Mouse (Mus musculus): ENCODE data around the gene Sirt4. TPM values are rescaled to one million over a fixed set of nuclear protein-coding genes. Genes with fewer than 3 reads are reported as not detected.
A peak's percentile ranks its signal among the peaks of the same experiment; 100 is the strongest.

Sirt4 gene
- polyA plus RNA-seq, 1 experiment from 2014 or later: 14.5 TPM

GRCm38 (mm10) chr5:115432395-115432794 is 52.1 kb downstream of the Sirt4 start:
- peaks cover 65% of the 10 kb centered on the region for H3K36me3 ChIP-seq (replicated peaks)
- peak overlapping the region; percentile 100 for H3K27ac ChIP-seq (replicated peaks)
- peak overlapping the region; percentile 97 for H3K4me3 ChIP-seq
- 72% methylated on average over 11 of the region's 11 CpGs for WGBS
- H3K9me3 ChIP-seq: no peaks in the 10 kb centered on the region
- H3K27me3 ChIP-seq (replicated peaks; ENCODE audit: low read depth, poor library complexity, severe bottlenecking): peaks cover 18% of the 10 kb centered on the region
- no peak for DNase-seq (ENCODE audit: low spot score)
- peaks cover 83% of the 10 kb centered on the region for H3K4me1 ChIP-seq

GRCm38 (mm10) chr5:115431898-115432259 is 52.6 kb downstream of the Sirt4 start:
- Histone ChIP-seq H3K4me3 (peak overlapping the region; percentile 97), H3K36me3 (replicated peaks) (peaks cover 60% of the 10 kb centered on the region), H3K9me3 (no peaks in the 10 kb centered on the region), H3K27ac (replicated peaks) (peak overlapping the region; percentile 100), H3K27me3 (replicated peaks; ENCODE audit: low read depth, poor library complexity, severe bottlenecking) (peaks cover 22% of the 10 kb centered on the region), H3K4me1 (peaks cover 81% of the 10 kb centered on the region)
- peak; percentile 20 for DNase-seq (ENCODE audit: low spot score)
- 14% methylated on average over 7 of the region's 7 CpGs for WGBS

- Histone ChIP-seq H3K27ac (replicated peaks) (peak overlapping the region; percentile 100), H3K36me3 (replicated peaks) (peaks cover 56% of the 10 kb centered on the region), H3K9me3 (no peaks in the 10 kb centered on the region), H3K27me3 (replicated peaks; ENCODE audit: low read depth, poor library complexity, severe bottlenecking) (peaks cover 22% of the 10 kb centered on the region), H3K4me1 (peaks cover 75% of the 10 kb centered on the region), H3K4me3 (peak overlapping the region; percentile 97)
- DNase-seq (ENCODE audit: low spot score): peak; percentile 73
- WGBS: 2% methylated on average over 14 of the region's 14 CpGs
These were observed 53.2 kb downstream of the Sirt4 start for GRCm38 (mm10) chr5:115431061-115431897.

GRCm38 (mm10) chr5:115430187-115430960 is 54.2 kb downstream of the Sirt4 start:
- peaks cover 66% of the 10 kb centered on the region for H3K4me1 ChIP-seq
- peak overlapping the region; percentile 100 for H3K27ac ChIP-seq (replicated peaks)
- under 1% methylated on average over 70 of the region's 73 CpGs for WGBS
- peak overlapping the region; percentile 97 for H3K4me3 ChIP-seq
- DNase-seq (ENCODE audit: low spot score): peak; percentile 60
- H3K9me3 ChIP-seq: no peaks in the 10 kb centered on the region
- peaks cover 47% of the 10 kb centered on the region for H3K36me3 ChIP-seq (replicated peaks)
- peaks cover 22% of the 10 kb centered on the region for H3K27me3 ChIP-seq (replicated peaks; ENCODE audit: low read depth, poor library complexity, severe bottlenecking)

GRCm38 (mm10) chr5:115429359-115430186 is 55.0 kb downstream of the Sirt4 start, which contains the start of gene Msi1:
Gene Msi1, plus strand, starts transcription at chr5:115429599.
- Histone ChIP-seq H3K27ac (replicated peaks) (peak within 1 kb of the TSS; percentile 100), H3K4me1 (peaks cover 58% of the 10 kb centered on the region), H3K9me3 (no peaks in the 10 kb centered on the region), H3K27me3 (replicated peaks; ENCODE audit: low read depth, poor library complexity, severe bottlenecking) (peaks cover 22% of the 10 kb centered on the region), H3K4me3 (peak within 1 kb of the TSS; percentile 97), H3K36me3 (replicated peaks) (peaks cover 39% of the 10 kb centered on the region)
- 1% methylated on average over 111 of the region's 117 CpGs for WGBS
- DNase-seq (ENCODE audit: low spot score): peak; percentile 85

- under 1% methylated on average over 20 of the region's 20 CpGs for WGBS
These were observed 55.6 kb downstream of the Sirt4 start for GRCm38 (mm10) chr5:115428831-115429358.

More at GRCm38 (mm10) chr5:115428831-115429358, 55.6 kb downstream of the Sirt4 start:
- Histone ChIP-seq H3K4me1 (peaks cover 52% of the 10 kb centered on the region), H3K4me3 (peak overlapping the region; percentile 97), H3K27me3 (replicated peaks; ENCODE audit: low read depth, poor library complexity, severe bottlenecking) (peaks cover 22% of the 10 kb centered on the region), H3K9me3 (no peaks in the 10 kb centered on the region), H3K27ac (replicated peaks) (peak overlapping the region; percentile 100), H3K36me3 (replicated peaks) (peaks cover 32% of the 10 kb centered on the region)
- peak; percentile 22 for DNase-seq (ENCODE audit: low spot score)

Other genes starting within 250 kb of the Sirt4 start
- 114 and 122 TPM in 2 replicates for gene Pop5, start 248.9 kb downstream of the Sirt4 start, polyA plus RNA-seq (2016; fragmentation: Nextera tagmentation; extraction: Ambion mirVana)
- gene Rnf10, start 211.8 kb downstream of the Sirt4 start, polyA plus RNA-seq (2016; fragmentation: Nextera tagmentation; extraction: Ambion mirVana): 129 and 138 TPM in 2 replicates
- 52.2 and 55.9 TPM in 2 replicates for gene Coq5, start 205.1 kb downstream of the Sirt4 start, polyA plus RNA-seq (2016; fragmentation: Nextera tagmentation; extraction: Ambion mirVana)
- gene Dynll1, start 183.7 kb downstream of the Sirt4 start, polyA plus RNA-seq (2016; fragmentation: Nextera tagmentation; extraction: Ambion mirVana): 1,787 and 1,839 TPM in 2 replicates
- 391 and 411 TPM in 2 replicates for gene Srsf9, start 157.5 kb downstream of the Sirt4 start, polyA plus RNA-seq (2016; fragmentation: Nextera tagmentation; extraction: Ambion mirVana)
- gene Gatc, start 143.5 kb downstream of the Sirt4 start, polyA plus RNA-seq (2016; fragmentation: Nextera tagmentation; extraction: Ambion mirVana): 34.8 and 38.0 TPM in 2 replicates
- 54.2 and 55.7 TPM in 2 replicates for gene Triap1, start 143.5 kb downstream of the Sirt4 start, polyA plus RNA-seq (2016; fragmentation: Nextera tagmentation; extraction: Ambion mirVana)
- 716 and 739 TPM in 2 replicates for gene Cox6a1, start 135.7 kb downstream of the Sirt4 start, polyA plus RNA-seq (2016; fragmentation: Nextera tagmentation; extraction: Ambion mirVana)
- 86.3 and 111 TPM in 2 replicates for gene Msi1, start 55.1 kb downstream of the Sirt4 start, polyA plus RNA-seq (2016; fragmentation: Nextera tagmentation; extraction: Ambion mirVana)
- not detected in 2 replicates for gene Pla2g1b, start 18.5 kb downstream of the Sirt4 start, polyA plus RNA-seq (2016; fragmentation: Nextera tagmentation; extraction: Ambion mirVana)
- gene Pxn, start 22.0 kb upstream of the Sirt4 start, polyA plus RNA-seq (2016; fragmentation: Nextera tagmentation; extraction: Ambion mirVana): 50.3 and 50.6 TPM in 2 replicates
- 1,413 and 1,489 TPM in 2 replicates for gene Rplp0, start 74.7 kb upstream of the Sirt4 start, polyA plus RNA-seq (2016; fragmentation: Nextera tagmentation; extraction: Ambion mirVana)
- gene Gcn1l1, start 80.5 kb upstream of the Sirt4 start, polyA plus RNA-seq (2016; fragmentation: Nextera tagmentation; extraction: Ambion mirVana): 65.0 and 65.1 TPM in 2 replicates
- 14.9 and 15.1 TPM in 2 replicates for gene Rab35, start 147.2 kb upstream of the Sirt4 start, polyA plus RNA-seq (2016; fragmentation: Nextera tagmentation; extraction: Ambion mirVana)
- 8.7 and 9.1 TPM in 2 replicates for gene Bicdl1, start 246.9 kb upstream of the Sirt4 start, polyA plus RNA-seq (2016; fragmentation: Nextera tagmentation; extraction: Ambion mirVana)